Mouse (Mus musculus): ENCODE measurements around the gene Nxpe4.
A peak's percentile ranks its signal among the peaks of the same experiment; 100 is the strongest.
"Not testable (repeated sequence)": the region's sequence is repeated elsewhere in the genome, so short reads cannot be mapped to it uniquely, and the experiment has no call there.

Gene Nxpe4

DNA sequence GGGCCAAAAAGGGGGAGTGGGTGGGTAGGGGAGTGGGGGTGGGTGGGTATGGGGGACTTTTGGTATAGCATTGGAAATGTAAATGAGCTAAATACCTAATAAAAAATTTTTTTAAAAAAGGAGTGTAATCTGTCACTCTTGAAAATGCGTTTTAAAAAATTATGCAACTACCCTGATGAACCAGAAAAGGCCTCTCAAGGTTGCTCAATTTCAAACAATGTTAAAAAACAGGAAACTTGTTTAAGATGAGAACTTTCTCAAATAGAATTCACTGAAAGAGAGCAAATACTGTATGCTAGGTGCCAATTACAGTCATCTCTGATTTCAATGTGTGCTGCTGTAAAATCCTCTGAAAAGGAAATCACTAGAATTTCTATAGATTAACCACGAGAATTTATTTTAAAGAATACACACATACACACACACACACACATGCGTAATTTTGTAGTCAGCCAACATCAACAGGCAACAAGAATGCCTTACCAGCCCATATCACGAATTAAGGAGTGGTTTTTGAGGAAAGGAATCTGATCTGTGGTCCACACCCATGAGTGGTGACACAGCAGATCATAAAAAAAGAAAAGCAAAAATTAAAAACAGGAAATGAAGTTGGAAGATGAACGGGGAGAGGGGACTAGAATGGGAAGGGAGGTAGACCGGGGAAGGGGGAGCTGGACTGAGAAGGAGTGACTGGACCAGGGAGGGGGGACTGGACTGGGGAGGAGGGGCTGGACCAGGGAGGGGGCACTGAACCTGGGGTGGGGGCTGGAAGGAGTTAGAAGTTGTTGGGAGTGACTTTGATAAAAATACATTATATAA, 248.6 kb downstream of the Nxpe4 start:
- DNase-seq (ENCODE audit: low read depth) = no peak

DNA sequence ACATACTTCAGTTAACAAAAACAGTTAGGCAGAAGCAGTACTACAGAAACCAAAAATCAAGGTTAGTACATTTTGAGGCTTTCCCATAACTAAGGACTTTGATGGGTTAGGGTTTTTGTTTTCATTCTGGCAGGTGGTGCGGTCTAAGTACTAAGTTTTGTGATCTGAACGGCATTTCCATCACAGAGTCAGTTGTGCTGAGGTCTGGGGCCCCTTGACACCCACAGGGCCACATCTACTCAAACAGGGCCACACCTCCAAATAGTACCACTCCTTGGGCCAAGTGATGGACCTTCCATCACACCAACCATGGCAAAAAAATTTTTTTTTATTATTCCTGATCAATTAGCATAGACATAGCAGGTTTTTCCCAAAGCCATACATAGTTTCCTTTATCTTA, 251.8 kb downstream of the Nxpe4 start:
- DNase-seq (ENCODE audit: low read depth) = no peak

DNA sequence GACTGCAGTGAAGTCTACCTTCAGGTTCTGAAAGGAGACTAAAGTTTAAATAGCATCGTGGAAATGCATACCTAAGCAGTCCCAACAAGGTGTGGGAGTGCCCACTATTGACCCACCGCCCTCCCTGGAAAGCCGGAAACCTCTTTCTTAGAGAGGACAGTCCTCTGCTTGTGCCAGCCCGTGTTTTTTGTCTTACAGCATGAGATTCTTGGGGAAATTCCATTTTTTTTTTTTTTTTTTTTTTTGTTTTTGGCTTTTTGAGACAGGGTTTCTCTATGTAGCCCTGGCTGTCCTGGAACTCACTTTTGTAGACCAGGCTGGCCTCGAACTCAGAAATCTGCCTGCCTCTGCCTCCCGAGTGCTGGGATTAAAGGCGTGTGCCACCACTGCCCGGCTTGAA, 255.5 kb downstream of the Nxpe4 start:
- DNase-seq (ENCODE audit: low read depth) = not testable (repeated sequence)

DNA sequence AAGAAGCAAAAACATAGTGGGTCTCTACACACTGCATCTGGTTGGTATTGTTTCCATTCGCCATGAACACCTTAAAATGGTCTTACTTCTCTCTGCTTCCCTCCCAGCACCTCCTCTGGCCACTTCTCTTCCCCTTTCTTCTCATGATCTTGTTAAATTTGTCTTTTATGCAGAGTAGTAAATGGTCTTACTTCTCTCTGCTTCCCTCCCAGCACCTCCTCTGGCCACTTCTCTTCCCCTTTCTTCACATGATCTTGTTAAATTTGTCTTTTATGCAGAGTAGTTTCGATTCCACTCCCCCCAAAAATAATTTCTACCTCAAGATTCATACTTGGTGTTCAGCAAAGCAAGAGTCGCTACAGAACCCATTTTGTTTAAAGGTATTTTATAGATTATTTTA, 256.2 kb downstream of the Nxpe4 start:
- no peak for DNase-seq (ENCODE audit: low read depth)

DNA sequence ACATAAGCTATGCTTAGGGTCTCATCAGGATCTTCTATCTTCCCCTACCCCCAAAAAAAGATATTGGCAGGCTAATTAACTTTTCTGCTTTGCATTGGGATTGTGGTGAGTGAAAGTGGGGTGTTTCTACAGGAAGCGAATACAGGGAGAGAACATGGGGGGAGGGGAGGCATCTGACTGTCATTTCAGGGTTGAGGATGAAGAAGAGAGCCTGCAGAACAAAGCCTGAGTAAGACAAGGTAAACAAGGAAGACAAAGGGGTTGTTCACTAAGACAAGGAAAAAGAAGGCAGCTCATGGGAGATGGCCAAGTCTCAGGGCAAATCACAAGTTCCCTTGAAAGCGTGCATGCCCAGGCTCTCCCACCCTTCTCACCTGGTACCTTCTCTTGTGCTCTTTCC, 256.6 kb downstream of the Nxpe4 start:
- no peak for DNase-seq (ENCODE audit: low read depth)

DNA sequence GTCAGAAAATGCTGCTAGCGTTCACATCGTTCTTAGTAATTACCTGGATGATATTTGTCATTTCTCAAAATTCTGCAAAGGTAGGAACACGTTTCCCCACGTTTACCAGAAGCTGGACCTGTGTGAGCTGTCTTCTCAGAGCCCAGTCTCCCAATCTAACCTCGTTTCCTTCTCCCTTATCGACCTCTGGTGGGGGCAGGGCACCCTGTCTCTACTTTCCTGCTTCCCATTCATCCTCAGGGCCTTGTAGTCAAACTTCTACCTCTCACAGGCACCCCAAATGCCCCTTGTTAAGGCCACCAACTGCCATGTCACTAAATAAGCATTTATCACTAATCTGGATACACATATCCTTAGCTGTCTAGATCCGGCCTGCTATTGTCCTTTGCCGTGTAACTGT, 257.0 kb downstream of the Nxpe4 start:
- DNase-seq (ENCODE audit: low read depth) = no peak

DNA sequence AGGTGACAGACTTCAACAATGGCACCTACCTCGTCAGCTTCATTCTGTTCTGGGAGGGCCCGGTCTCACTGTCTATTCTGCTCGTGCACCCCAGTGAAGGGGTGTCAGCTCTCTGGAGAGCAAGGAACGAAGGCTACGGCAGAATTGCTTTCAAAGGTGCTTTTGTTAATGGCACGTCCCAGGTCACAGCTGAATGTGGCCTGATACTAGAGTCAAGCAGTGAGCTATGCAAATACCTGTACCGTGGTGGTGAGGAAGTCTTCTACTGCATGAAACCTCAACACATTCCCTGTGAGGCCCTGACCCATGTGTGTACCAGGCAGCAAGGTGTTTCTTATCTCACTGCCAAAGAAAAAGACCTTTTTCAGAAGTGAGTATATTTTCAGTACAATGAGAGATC, 258.6 kb downstream of the Nxpe4 start:
- DNase-seq (ENCODE audit: low read depth) = no peak

DNA sequence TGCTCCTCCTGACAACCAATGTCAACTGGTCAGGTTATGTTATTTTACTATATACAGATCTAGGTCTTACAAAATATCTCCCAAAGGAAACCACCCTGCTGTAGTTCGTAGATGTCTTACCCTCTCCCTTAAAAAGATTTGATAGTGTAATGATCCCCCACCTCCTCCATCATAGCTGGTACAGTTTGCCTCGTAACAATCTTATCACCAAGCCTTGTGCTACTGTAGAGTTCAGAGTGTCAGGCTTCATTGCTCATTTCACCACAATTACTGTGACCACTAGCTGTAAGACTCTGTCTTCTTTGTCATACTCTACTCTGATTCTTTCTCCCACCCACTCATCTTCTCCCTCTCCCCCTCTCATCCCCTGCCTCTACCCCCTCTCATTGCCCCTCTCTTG, 259.2 kb downstream of the Nxpe4 start:
- no peak for DNase-seq (ENCODE audit: low read depth)

DNA sequence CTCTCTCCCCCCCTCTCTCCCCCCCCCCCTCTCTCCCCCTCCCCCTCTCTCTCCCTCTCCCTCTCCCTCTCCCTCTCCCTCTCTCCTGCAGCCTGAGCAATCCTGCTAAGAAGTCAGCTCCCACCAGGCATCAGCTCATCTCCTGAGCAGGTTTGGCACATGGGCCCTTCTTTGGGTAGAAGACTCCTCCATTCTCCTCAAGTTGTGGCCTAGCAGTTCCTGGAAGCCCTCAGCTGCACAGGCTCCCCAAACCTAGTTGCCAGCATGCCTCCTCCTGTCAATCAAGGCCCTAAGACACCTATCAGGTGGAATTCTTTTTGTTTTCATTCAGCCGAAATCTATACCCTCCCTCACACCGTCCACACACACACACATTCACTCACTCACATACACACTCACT, 259.7 kb downstream of the Nxpe4 start:
- DNase-seq (ENCODE audit: low read depth) = no peak

DNA sequence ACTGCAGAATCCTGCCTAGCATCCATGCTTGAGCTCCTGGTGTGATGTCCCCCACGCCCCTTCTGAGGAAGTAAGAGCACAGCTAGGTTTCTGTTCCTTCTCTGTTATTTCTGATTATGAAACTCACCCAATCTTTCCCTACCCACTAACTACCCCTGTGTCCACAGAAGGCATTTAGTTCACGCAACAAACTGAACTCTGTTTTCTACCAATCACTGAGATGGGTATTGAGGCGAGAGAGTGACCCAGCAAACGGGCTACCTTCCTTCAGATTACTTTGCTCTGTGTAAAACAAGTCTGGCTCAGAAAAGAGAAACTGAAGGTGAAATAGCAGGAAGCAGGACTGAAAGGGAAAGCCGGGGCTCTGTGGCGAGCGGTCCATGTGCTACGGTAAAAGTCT, 260.6 kb downstream of the Nxpe4 start:
- no peak for DNase-seq (ENCODE audit: low read depth)

DNA sequence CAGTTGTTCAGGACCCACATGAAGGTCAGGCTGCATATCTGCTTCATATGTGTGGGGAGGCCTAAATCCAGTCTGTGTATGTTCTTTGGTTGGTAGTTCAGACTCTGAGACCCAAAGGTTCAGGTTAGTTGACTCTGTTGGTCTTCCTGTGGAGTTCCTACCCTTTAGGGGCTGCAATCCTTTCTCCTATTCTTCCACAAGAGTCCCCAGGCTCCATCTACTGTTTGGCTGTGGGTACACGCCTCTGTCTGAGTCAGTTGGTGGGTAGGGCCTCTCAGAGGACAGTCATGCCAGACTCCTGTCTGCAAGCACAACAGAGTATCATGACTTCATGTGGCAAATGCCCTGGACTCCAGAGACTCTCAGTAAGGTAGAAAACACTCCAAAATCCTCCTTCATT, 261.4 kb downstream of the Nxpe4 start:
- DNase-seq (ENCODE audit: low read depth) = no peak

DNA sequence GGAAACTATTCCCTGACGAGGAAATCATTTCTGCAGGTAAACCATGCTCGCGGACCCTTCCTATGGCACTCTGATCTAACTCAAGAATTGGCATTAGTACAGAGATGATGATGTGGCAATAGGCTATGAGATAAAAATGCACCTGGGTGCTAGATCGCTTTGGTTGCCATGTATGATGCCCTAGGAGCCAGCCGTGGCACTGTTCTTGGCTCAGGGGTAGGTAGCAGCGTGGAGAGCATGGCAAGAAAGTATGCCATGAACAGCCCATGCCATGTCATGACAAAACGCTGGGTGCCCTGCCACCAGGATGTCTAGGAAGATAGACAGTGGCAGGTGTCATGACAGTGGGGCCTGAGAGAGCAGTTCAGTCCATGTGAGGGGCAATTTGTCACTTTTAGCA, 265.4 kb downstream of the Nxpe4 start:
- DNase-seq (ENCODE audit: low read depth) = no peak

DNA sequence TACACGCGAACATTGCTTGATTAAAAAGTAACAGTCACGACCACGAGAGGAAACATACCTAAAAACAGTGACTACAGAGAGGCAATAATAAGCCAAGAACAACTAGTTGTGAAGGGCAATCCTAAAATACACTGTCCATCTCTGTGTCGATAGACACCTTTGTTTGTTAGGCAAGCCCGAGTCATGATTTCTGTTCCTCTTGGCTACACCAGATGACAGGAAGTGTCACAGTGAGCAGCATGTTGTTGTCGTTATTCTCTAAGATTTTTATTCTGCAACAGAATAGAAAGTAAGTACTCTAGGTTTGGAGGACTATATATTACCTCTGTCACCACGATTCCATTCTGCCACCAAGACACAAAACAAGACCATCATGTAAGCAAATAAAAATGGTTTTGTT, 270.6 kb downstream of the Nxpe4 start:
- no peak for DNase-seq (ENCODE audit: low read depth)

DNA sequence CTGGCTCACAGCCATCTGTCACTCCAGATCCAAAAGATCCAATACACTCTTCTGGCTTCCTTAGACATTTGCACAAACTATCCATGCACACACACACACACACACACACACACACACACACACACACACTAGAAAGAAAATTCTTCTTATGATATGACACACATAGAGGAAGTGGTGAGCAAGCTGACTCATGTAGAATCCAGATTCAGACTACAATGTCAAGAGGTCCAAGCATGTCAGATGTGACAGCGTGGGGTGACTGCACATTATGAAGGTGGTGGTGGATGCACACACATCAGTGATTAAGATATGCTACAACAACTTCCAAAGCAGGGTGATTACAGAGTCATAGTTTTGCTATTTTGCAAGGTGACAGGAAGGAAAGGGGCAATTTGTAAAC, 282.1 kb downstream of the Nxpe4 start:
- no peak for DNase-seq (ENCODE audit: low read depth)

DNA sequence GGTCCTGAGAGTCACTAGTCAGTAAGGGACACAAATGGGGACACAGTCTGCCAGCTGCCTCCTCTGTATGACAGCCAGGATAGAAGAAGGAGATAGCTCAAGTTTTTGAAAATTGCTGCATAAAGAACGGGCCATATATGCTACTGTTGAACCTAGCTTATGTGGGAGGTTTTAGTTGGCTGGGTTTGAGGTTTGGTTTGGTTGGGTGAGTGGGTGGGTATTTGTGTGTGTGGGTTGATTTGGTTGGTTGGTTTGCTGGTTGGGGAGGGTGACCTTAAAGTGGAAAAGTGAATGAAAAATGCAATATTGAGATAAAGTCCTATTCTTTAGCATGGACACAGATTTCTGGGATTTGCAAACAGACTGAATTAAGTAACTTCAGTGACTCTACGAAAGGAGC, 283.0 kb downstream of the Nxpe4 start:
- no peak for DNase-seq (ENCODE audit: low read depth)

DNA sequence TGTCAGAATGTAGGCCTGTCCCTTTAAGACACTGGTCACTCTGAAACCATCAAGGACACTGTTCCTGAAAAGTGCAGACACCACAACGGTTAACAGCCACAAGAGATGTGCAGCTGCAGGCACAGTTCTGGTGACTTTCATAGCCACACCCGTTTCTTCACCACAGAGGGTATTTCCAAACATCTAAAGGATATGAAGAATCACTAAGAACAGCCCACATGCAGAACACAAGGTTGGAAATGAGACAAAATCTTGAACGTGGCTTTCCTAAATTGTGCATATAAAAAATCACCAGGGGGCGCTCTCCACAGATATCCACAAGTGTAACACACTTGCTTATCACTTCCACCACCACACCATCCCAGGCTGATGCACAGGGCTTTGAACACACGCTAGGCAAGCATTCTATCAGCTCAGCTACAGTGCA, 286.0 kb downstream of the Nxpe4 start:
- peak; percentile 29 for DNase-seq (ENCODE audit: low read depth)
